Mouse (Mus musculus): ENCODE measurements around the gene Gabrd.

DNA sequence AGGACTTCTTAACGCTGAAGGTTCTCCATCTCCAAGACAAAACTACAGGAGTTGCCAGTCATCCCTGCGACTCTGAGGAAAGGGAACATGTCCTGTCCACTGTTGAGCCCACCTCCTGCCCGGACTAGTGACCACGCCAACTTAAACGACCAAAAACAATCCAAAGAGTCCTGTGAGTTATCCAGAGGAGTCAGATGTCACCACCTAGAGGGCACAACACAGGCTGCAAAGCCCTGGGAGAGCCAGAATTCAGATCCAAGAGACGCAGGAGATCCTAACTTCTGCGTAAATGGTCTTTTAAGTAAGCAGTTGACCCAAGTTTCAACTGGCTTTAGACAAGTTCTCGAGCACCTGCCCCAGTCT is 10.8 kb upstream of the Gabrd start:
- TF ChIP-seq MEF2A (IDR thresholded peaks at IDR 0.05; ENCODE audit: borderline replicate concordance, low read depth, low read length) (no peak), POLR2A (IDR thresholded peaks at IDR 0.05; ENCODE audit: low read depth, low read length) (no peak), RAD21 (IDR thresholded peaks at IDR 0.05; ENCODE audit: low read depth, low read length) (peak; percentile 52), CTCF (conservative IDR thresholded peaks at IDR 0.05 in 1 of 2, IDR thresholded peaks at IDR 0.05 in 1 of 2; ENCODE audit: low read depth in 2 of 2, low read length in 2 of 2) (peak in 1 of 2 experiments; percentile 61; a peak in 2 of 4 replicates), POLR2AphosphoS2 (IDR thresholded peaks at IDR 0.05; ENCODE audit: low read depth, low read length) (no peak), CHD2 (IDR thresholded peaks at IDR 0.05; ENCODE audit: low read length) (no peak), ELF1 (IDR thresholded peaks at IDR 0.05; ENCODE audit: low read depth, low read length) (no peak), TCF12 (IDR thresholded peaks at IDR 0.05; ENCODE audit: low read depth, low read length) (no peak), ZC3H11A (IDR thresholded peaks at IDR 0.05; ENCODE audit: low read depth, low read length) (no peak), PAX5 (IDR thresholded peaks at IDR 0.05; ENCODE audit: low read length) (no peak), MAX (IDR thresholded peaks at IDR 0.05; ENCODE audit: low read length) (no peak), EP300 (IDR thresholded peaks at IDR 0.05; ENCODE audit: low read length) (no peak), ZMIZ1 (IDR thresholded peaks at IDR 0.05; ENCODE audit: low read depth, low read length) (no peak; the same call in 1 of the 2 replicates)

Measured in CH12.LX (cell line).